Mouse (Mus musculus) C2C12 (cell line): ENCODE results near the gene Mif4gd. TPM values are rescaled to one million over a fixed set of nuclear protein-coding genes. Genes with fewer than 3 reads are reported as not detected.

ENCODE experiments used
- H3K27me3 ChIP-seq: one replicate; pipeline ENCODE4 v1.6.1; 2011; ENCODE audit not compliant: control insufficient read depth, insufficient read depth, insufficient read length
- H3K36me3 ChIP-seq: one replicate; pipeline ENCODE4 v1.6.1; 2011; ENCODE audit not compliant: control insufficient read depth, insufficient read depth
- H3K4me3 ChIP-seq: one replicate; pipeline ENCODE4 v1.5.1; 2011; ENCODE audit warnings: mild to moderate bottlenecking, control low read depth; ENCODE audit not compliant: poor library complexity, insufficient read depth, severe bottlenecking
- H3K79me2 ChIP-seq: one replicate; pipeline ENCODE4 v1.6.1; 2011; ENCODE audit not compliant: control insufficient read depth, insufficient read depth
- H3K79me3 ChIP-seq: one replicate; pipeline ENCODE4 v1.6.1; 2011; ENCODE audit warnings: low read depth, control low read depth
- H3ac ChIP-seq: one replicate; pipeline ENCODE3; 2011; ENCODE audit warnings: low read depth; ENCODE audit not compliant: control insufficient read depth, insufficient read length
- CEBPB ChIP-seq: IDR thresholded peaks from one replicate; pipeline ENCODE4 v1.6.1; 2011; ENCODE audit warnings: low read depth, mild to moderate bottlenecking, control low read depth, moderate library complexity
- CTCF ChIP-seq: IDR thresholded peaks from one replicate; pipeline ENCODE4 v1.5.1; 2011; ENCODE audit not compliant: control insufficient read depth, insufficient read depth, insufficient read length
- FOSL1 ChIP-seq: IDR thresholded peaks from one replicate; pipeline ENCODE4 v1.8.0; 2011; ENCODE audit warnings: mild to moderate bottlenecking, low read length; ENCODE audit not compliant: poor library complexity, insufficient read depth, severe bottlenecking
- MAX ChIP-seq: IDR thresholded peaks from one replicate; pipeline ENCODE4 v1.6.1; 2011; ENCODE audit warnings: mild to moderate bottlenecking, control low read depth
- MYOD1 ChIP-seq: IDR thresholded peaks from one replicate; pipeline ENCODE4 v1.6.1; 2011; ENCODE audit warnings: low read depth; ENCODE audit not compliant: control insufficient read depth, insufficient read length
- MYOG ChIP-seq: IDR thresholded peaks from one replicate; pipeline ENCODE4 v1.6.1; 2011; ENCODE audit not compliant: control insufficient read depth, insufficient read length; ENCODE audit errors: extremely low read depth
- USF1 ChIP-seq: IDR thresholded peaks from one replicate; pipeline ENCODE4 v1.6.1; 2011; ENCODE audit warnings: low read depth, mild to moderate bottlenecking, control low read depth, moderate library complexity
- polyA plus RNA-seq: library from polyadenylated mRNA; unstranded; fragments of >200 nt; fragmentation: generic; extraction: Trizol; gene quantifications from one replicate; pipeline ENCODE4 v1.2.1, GENCODE M21; 2012; ENCODE audit warnings: missing spikeins

Gene Mif4gd
- polyA plus RNA-seq, 1 experiment, result 13.4 TPM

- peak within 1 kb of the TSS; percentile 57 for H3ac ChIP-seq
- H3K79me2 ChIP-seq, result peaks cover 7% of the 10 kb centered on the region
- H3K4me3 ChIP-seq, result peak within 1 kb of the TSS; percentile 84
- no peak for TF ChIP-seq CEBPB
- TF ChIP-seq USF1, result peak; percentile 51
- TF ChIP-seq MYOD1, result no peak
- TF ChIP-seq MAX, result no peak
- no peaks in the 10 kb centered on the region for H3K79me3 ChIP-seq
- no peaks in the 10 kb centered on the region for H3K27me3 ChIP-seq
- H3K36me3 ChIP-seq, result no peaks in the 10 kb centered on the region
Observed at GRCm38 (mm10) chr11:115627705-115628464, 15.1 kb upstream of the Mif4gd start, which contains the start of gene Slc25a19. Slc25a19 (minus strand) TSS chr11:115628295.

DNA sequence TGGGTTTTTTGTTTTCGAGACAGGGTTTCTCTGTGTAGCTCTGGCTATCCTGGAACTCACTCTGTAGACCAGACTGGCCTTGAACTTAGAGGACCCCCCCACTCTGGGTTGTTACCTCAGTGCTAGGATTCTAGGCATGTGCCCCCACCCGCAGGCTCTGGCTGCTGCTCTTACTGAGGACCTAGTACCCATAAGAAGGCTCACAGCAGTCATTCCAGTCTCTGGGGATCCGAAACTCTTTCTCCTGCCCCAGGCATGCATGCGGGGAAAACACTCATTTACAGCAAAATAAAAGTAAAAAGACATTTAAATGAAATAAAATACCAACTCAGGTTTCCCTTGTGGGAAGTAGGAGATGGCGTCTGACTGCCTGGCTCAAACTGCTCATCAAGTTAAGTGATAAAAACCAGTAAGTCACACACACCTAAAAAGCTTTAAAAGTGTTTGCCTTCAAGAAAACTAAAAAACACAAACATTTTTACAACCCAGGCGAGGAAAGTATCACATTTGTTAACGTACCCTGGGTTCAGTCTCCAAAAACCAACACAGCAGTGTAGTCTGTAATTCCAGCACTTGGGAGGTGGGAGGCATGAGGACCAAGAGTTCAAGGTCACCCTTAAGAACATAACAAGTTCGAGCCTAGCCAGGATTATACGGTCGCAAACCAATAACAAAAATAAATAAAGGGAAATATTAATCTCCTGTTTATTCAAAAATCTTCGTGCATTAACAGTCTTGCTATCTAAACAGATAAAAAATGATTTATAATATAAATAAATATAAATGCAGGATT is 14.3 kb upstream of the Mif4gd start:
- H3K79me3 ChIP-seq, result no peaks in the 10 kb centered on the region
- no peak overlapping the region for H3ac ChIP-seq
- no peaks in the 10 kb centered on the region for H3K27me3 ChIP-seq
- H3K4me3 ChIP-seq, result peak overlapping the region; percentile 84
- peaks cover 7% of the 10 kb centered on the region for H3K79me2 ChIP-seq
- H3K36me3 ChIP-seq, result no peaks in the 10 kb centered on the region
- TF ChIP-seq MYOD1, result no peak
- TF ChIP-seq CTCF, result no peak
- no peak for TF ChIP-seq FOSL1
- TF ChIP-seq MAX, result no peak
- no peak for TF ChIP-seq USF1
- no peak for TF ChIP-seq CEBPB
- no peak for TF ChIP-seq MYOG

DNA sequence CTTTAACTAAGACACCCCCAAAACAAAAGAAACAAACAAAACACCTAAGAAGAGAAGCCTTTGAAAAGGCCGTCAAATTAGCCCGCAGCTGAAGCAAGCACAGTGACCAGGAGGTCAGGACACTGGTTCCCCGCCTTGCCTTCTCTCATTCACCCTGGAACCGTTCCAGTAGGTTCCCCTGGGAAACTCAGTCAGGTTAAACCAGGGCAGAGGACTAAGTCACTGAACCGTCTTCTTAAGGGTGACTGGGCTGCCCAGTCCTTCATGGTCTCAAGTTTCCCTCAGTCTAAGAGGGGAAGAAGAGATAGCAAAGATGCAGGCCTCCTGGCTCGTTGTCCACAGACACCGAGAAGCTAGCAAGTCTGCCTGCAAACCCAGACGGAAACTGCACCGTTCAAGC is 13.1 kb upstream of the Mif4gd start:
- Histone ChIP-seq H3K4me3 (no peak overlapping the region), H3K36me3 (no peaks in the 10 kb centered on the region), H3ac (no peak overlapping the region), H3K79me3 (no peaks in the 10 kb centered on the region), H3K27me3 (no peaks in the 10 kb centered on the region), H3K79me2 (peaks cover 7% of the 10 kb centered on the region)
- TF ChIP-seq MYOG, result no peak

DNA sequence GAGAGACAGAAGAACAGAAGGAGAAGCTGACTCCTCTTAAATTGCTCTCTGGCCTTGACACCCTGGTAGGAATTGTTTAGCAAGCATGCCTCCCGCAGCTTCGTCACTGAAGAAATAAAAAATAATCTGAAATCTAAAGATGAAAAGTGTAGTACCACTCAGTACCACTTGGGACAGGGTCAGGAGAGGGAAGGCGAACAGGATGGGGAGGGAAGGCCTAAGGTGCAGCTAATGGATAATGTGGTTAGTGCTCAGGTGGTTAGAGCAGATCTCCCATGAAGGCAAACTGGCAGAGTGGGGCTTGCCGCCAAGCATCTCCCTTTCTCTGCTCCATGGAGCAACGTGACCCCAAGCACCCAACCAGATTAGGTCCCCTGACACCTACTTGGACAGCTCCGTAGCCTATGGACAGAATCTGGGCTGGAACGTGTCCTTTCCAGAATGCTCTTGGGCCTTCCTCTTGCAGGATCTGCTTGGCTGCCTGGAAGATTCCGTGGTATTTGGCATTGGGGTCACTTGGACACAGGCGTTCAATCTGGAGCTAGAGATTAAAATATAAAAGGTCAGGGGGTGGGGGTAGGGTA is 10.8 kb upstream of the Mif4gd start:
- Histone ChIP-seq H3K4me3 (no peak overlapping the region), H3K79me3 (no peaks in the 10 kb centered on the region)
- TF ChIP-seq CTCF (no peak), USF1 (no peak), CEBPB (no peak), MAX (no peak)

DNA sequence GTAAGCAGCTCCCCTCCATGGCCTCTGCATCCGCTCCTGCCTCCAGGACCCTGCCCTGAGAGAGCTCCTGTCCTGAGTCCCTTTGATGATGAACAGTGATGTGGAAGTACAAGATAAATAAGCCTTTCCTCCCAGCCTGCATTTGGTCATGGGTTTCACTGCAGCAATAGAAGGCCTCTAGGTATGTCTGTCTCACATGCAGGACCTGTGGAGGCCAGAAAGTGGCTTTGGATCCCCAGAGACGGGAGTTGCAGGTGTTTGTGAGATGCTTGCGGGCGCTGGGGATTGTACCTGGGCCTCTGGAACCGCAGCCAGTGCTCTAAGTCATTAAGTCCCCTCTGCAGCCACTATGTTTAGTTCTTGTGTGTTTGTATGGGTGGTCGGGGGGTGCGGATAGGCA is 7.2 kb upstream of the Mif4gd start:
- H3K27me3 ChIP-seq, result no peaks in the 10 kb centered on the region
- no peaks in the 10 kb centered on the region for H3K79me3 ChIP-seq
- no peak overlapping the region for H3ac ChIP-seq
- H3K79me2 ChIP-seq, result no peaks in the 10 kb centered on the region
- TF ChIP-seq USF1, result no peak
- no peak for TF ChIP-seq MYOD1
- TF ChIP-seq CEBPB, result no peak
- TF ChIP-seq CTCF, result no peak
- no peak for TF ChIP-seq FOSL1
- no peak for TF ChIP-seq MYOG
- H3K36me3 ChIP-seq, result peaks cover 8% of the 10 kb centered on the region
- H3K4me3 ChIP-seq, result no peak overlapping the region

More for the DNA sequence above, 10.8 kb upstream of the Mif4gd start:
- Histone ChIP-seq H3K27me3 (no peaks in the 10 kb centered on the region), H3K36me3 (peaks cover 6% of the 10 kb centered on the region), H3ac (no peak overlapping the region), H3K79me2 (peaks cover 7% of the 10 kb centered on the region)
